Mouse (Mus musculus) liver (tissue): ENCODE measurements around the gene Mrnip.

Experiments used
- DNase-seq: peaks from one replicate; pipeline ENCODE4 v3.0.0-alpha.2; 2020; ENCODE audit warnings: mixed read lengths

Gene Mrnip

GRCm38 (mm10) chr11:50227226-50227625, 53.0 kb downstream of the Mrnip start:
- no peak for DNase-seq

DNA sequence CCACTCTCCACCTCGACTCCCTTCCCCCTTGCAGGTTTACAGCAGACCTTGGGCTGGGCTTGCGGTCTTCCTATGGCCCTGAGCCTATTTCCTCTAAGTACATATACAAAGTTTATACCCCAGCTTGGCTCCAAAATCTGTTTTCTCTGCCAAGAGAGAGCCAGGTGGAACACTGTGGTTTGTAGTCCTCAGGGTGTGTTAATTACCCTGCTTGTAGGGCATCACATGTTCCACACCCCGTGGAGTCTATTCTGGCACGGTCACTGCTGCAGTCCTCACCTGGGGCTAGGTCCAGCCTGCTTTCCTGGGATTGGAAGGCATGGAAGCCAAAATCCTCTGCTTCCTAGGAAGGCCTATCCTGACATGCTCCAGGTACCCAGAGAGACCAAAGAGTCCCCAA, 53.5 kb downstream of the Mrnip start:
- no peak for DNase-seq

GRCm38 (mm10) chr11:50228772-50229171, 54.5 kb downstream of the Mrnip start:
- no peak for DNase-seq

DNA sequence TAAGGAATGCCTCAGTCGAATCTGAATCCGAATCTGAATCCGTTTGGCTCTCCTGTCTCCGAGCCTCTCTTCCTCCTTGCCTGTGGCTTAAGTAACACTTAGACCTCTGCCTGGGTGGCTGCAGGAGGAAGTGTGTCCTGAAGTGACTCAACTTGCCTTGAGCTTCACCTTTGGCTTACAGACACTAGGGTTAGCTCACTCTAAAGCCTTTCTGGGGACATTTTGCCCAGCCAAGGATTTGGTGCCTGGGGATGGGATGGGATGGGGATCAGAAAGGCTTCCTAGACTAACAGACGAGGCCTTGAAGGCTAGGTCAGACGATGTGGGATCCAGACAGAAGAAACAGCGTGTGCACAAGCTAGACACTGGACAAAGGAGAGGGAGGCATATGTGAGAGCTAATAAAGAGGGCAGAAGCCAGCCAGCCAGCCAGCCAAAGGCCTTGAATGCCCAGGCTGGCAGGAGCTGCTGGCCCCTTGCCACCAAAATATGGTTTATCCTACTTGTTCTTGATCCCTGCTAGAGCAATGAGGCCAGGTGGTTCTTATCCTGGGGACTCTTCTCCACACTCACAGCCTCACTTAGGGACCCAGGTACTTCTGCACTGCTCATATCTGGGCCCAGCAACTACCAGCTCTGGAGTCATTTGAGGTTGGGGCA, 55.1 kb downstream of the Mrnip start:
- no peak for DNase-seq

GRCm38 (mm10) chr11:50230481-50231304, 56.4 kb downstream of the Mrnip start:
- DNase-seq, result peak; percentile 22

GRCm38 (mm10) chr11:50231411-50231810, 57.2 kb downstream of the Mrnip start:
- DNase-seq, result peak; percentile 64

DNA sequence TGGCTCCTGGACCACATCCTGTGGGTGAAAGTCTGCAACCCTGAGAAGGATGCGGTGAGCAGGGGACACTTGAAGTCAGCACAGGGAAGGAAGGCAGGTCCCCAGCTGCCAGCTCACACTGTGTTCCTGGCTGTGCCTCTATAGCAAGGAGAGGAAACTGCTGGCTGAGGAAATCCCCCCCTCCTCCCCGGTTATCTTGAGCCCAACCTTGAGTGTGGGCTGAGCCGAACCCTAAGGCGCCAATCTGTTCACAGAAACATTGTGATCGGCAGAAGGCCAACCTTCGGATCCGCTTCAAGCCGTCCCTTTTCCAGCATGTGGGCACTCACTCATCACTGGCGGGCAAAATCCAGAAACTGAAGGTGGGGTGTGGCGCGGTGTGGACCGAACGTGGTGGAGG, 58.8 kb downstream of the Mrnip start:
- DNase-seq, result no peak

DNA sequence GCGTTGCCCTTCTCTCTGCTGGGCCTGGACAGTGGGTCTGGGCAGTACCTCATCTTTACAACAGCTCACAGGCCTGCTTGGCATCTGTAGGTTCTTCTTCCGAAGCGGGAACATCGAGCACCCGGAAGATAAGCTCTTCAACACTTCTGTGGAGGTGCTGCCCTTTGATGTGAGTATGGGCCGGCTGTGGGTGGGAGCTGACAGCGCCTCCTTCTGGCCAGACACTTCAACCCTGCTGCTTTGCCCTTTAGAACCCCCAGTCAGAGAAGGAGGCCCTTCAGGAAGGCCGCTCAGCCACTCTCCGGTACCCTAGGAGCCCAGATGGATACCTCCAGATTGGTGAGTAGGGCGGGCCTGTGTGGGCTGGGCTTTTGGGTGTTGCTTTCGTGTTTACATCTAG, 59.7 kb downstream of the Mrnip start:
- peak; percentile 30 for DNase-seq

- DNase-seq, result no peak
These were observed 60.4 kb downstream of the Mrnip start for GRCm38 (mm10) chr11:50234606-50235005.

GRCm38 (mm10) chr11:50236540-50236936, 62.3 kb downstream of the Mrnip start:
- DNase-seq, result peak; percentile 96

GRCm38 (mm10) chr11:50236937-50237835, 62.9 kb downstream of the Mrnip start:
- no peak for DNase-seq

DNA sequence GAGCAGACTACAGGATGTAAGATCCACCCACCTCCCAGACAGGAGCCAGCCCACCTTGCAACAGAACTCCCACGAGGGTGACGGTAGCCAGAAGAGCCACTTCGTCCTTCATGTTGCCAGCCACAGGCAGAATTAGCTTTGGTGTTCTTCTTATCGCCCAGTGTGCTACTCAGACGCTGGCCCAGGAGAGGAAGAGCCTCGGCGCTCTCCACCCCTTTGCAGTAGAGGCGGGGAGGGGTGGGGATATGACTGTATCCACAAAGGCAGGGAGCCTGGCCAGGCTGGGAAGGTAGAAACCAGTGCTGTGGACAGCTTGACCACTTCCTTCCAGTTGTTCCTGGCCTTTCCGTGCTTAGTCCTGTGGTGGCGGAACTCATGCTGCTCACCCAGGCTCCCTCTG, 64.1 kb downstream of the Mrnip start, which contains the start of gene Ltc4s:
Ltc4s (minus strand) TSS at position 293 of the 400 bp plus-strand sequence.
- DNase-seq, result peak; percentile 63

GRCm38 (mm10) chr11:50238821-50239791, 64.9 kb downstream of the Mrnip start:
- DNase-seq, result no peak

- no peak for DNase-seq
These were observed 66.1 kb downstream of the Mrnip start for GRCm38 (mm10) chr11:50240235-50240911.

DNA sequence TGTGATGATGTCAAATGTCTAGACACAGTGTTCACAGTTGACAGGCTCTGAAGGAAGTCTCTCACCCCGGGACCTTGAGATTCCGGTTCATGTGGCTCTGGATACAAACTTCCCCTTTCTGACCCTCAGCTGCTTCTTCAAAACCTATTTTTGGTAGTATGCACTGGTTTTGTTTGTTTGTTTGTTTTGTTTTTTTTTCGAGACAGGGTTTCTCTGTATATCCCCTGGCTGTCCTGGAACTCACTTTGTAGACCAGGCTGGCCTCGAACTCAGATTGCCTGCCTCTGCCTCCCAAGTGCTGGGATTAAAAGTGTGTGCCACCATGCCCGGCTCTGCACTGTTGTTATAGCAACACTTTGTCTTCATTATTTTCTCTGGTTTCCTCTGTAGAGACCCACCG, 69.7 kb downstream of the Mrnip start:
- DNase-seq, result no peak

DNA sequence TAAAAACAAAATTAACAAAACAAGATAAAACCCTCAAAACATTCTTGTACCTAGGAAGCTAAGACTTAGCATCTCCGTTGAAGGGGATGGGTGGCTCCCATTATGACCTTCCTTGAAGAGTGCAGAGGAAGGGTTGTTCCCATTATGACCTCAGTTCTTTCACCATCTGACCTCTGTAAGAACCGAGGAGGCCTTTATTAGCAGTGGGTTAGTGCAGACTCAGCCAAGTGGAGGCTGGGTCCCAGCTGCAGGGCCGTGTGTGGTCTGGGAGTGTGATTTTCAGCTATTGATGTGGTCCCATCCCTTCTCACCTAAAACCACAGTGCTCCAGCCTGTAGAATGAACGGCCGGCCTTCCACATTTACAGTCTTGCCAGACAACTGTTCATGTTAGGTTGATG, 71.0 kb downstream of the Mrnip start:
- no peak for DNase-seq

DNA sequence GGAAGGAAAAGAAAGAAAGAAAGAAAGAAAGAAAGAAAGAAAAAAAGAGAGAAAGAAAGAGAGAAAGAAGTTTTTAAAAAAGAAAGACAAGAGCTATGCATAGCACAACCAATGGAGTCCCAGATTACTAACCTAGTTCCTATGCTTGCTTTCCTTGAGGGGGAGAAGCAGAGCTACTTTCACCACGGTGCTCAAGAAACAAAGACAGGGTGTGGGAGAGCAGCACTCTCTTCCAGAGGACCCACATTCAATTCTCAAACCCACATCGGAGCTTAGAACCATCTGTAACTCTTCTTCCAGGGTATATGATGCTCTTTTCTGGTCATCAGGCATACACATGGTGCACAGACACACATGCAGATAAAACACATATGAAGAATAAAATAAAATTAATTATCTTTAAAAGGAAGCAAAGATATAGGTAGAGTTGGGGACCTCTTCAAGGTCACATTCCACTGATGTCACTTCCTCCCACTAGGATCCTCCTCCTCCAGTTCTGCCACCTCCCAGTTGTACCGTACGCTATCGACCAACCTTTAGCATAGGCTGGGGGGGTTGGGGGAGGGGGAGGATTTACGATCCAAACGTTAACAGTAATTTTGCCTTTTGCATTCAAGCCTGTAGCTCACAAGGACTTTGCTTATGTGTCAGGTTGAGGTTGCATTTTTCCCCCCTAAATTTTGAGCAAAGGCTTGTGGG, 74.4 kb downstream of the Mrnip start:
- no peak for DNase-seq
